Mouse (Mus musculus): ENCODE measurements around the gene Kcnh1. TPM values are rescaled to one million over a fixed set of nuclear protein-coding genes. Genes with fewer than 3 reads are reported as not detected.

Gene Kcnh1
- polyA plus RNA-seq, 1 experiment from 2014 or later, result 1.3 TPM

GRCm38 (mm10) chr1:192451722-192452121, 261.1 kb downstream of the Kcnh1 start:
- Histone ChIP-seq H3K9me3 (replicated peaks; ENCODE audit: low read length) (no peaks in the 10 kb centered on the region), H3K9ac (ENCODE audit: low read depth, low read length) (no peak overlapping the region), H3K4me2 (ENCODE audit: low read length) (no peak overlapping the region), H3K4me1 (replicated peaks; ENCODE audit: insufficient read depth, low read length) (no peaks in the 10 kb centered on the region), H3K27ac (no peak overlapping the region), H3K4me3 (replicated peaks; ENCODE audit: low read depth, low read length) (no peak overlapping the region), H3K27me3 (ENCODE audit: insufficient read depth, low read length) (no peaks in the 10 kb centered on the region), H3K36me3 (ENCODE audit: insufficient read depth, low read length) (no peaks in the 10 kb centered on the region)
- TF ChIP-seq CTCF (IDR thresholded peaks at IDR 0.05; ENCODE audit: low read depth), result no peak
- no peak for ATAC-seq (replicated peaks; ENCODE audit: low FRiP score, low read depth)
- no peak for DNase-seq (ENCODE audit: low spot score)
- 79% methylated on average over 4 of the region's 4 CpGs for WGBS

- ATAC-seq (replicated peaks; ENCODE audit: low FRiP score, low read depth) (no peak), DNase-seq (ENCODE audit: low spot score) (no peak)
- Histone ChIP-seq H3K4me2 (ENCODE audit: low read length) (no peak overlapping the region), H3K4me1 (replicated peaks; ENCODE audit: insufficient read depth, low read length) (no peaks in the 10 kb centered on the region), H3K9ac (ENCODE audit: low read depth, low read length) (no peak overlapping the region), H3K36me3 (ENCODE audit: insufficient read depth, low read length) (no peaks in the 10 kb centered on the region), H3K27me3 (ENCODE audit: insufficient read depth, low read length) (no peaks in the 10 kb centered on the region), H3K4me3 (replicated peaks; ENCODE audit: low read depth, low read length) (no peak overlapping the region), H3K9me3 (replicated peaks; ENCODE audit: low read length) (no peaks in the 10 kb centered on the region), H3K27ac (no peak overlapping the region)
- WGBS, result 28% methylated on average over 1 of the region's 1 CpGs
- no peak for TF ChIP-seq CTCF (IDR thresholded peaks at IDR 0.05; ENCODE audit: low read depth)
Observed at GRCm38 (mm10) chr1:192454501-192454900, 263.9 kb downstream of the Kcnh1 start.

GRCm38 (mm10) chr1:192454981-192455380, 264.4 kb downstream of the Kcnh1 start:
- Histone ChIP-seq H3K9me3 (replicated peaks; ENCODE audit: low read length) (no peaks in the 10 kb centered on the region), H3K36me3 (ENCODE audit: insufficient read depth, low read length) (no peaks in the 10 kb centered on the region), H3K27me3 (ENCODE audit: insufficient read depth, low read length) (no peaks in the 10 kb centered on the region), H3K27ac (no peak overlapping the region), H3K9ac (ENCODE audit: low read depth, low read length) (no peak overlapping the region), H3K4me1 (replicated peaks; ENCODE audit: insufficient read depth, low read length) (no peaks in the 10 kb centered on the region), H3K4me2 (ENCODE audit: low read length) (no peak overlapping the region), H3K4me3 (replicated peaks; ENCODE audit: low read depth, low read length) (no peak overlapping the region)
- DNase-seq (ENCODE audit: low spot score), result no peak
- WGBS, result 57% methylated on average over 4 of the region's 4 CpGs
- no peak for ATAC-seq (replicated peaks; ENCODE audit: low FRiP score, low read depth)
- no peak for TF ChIP-seq CTCF (IDR thresholded peaks at IDR 0.05; ENCODE audit: low read depth)

- no peaks in the 10 kb centered on the region for H3K9me3 ChIP-seq (replicated peaks; ENCODE audit: low read length)
- TF ChIP-seq CTCF (IDR thresholded peaks at IDR 0.05; ENCODE audit: low read depth), result no peak
- 62% methylated on average over 3 of the region's 3 CpGs for WGBS
- H3K27me3 ChIP-seq (ENCODE audit: insufficient read depth, low read length), result no peaks in the 10 kb centered on the region
- no peak overlapping the region for H3K9ac ChIP-seq (ENCODE audit: low read depth, low read length)
- H3K27ac ChIP-seq, result no peak overlapping the region
- no peak for ATAC-seq (replicated peaks; ENCODE audit: low FRiP score, low read depth)
- no peaks in the 10 kb centered on the region for H3K36me3 ChIP-seq (ENCODE audit: insufficient read depth, low read length)
- H3K4me3 ChIP-seq (replicated peaks; ENCODE audit: low read depth, low read length), result no peak overlapping the region
- DNase-seq (ENCODE audit: low spot score), result no peak
- H3K4me2 ChIP-seq (ENCODE audit: low read length), result no peak overlapping the region
- H3K4me1 ChIP-seq (replicated peaks; ENCODE audit: insufficient read depth, low read length), result no peaks in the 10 kb centered on the region
Observed at GRCm38 (mm10) chr1:192457037-192457436, 266.5 kb downstream of the Kcnh1 start.

- peak; percentile 8; the same call in 1 of the 2 replicates for TF ChIP-seq CTCF (IDR thresholded peaks at IDR 0.05; ENCODE audit: low read depth)
- ATAC-seq (replicated peaks; ENCODE audit: low FRiP score, low read depth), result no peak
- Histone ChIP-seq H3K27ac (no peak overlapping the region), H3K4me3 (replicated peaks; ENCODE audit: low read depth, low read length) (no peak overlapping the region), H3K36me3 (ENCODE audit: insufficient read depth, low read length) (no peaks in the 10 kb centered on the region), H3K9ac (ENCODE audit: low read depth, low read length) (no peak overlapping the region), H3K4me1 (replicated peaks; ENCODE audit: insufficient read depth, low read length) (no peaks in the 10 kb centered on the region), H3K4me2 (ENCODE audit: low read length) (no peak overlapping the region), H3K27me3 (ENCODE audit: insufficient read depth, low read length) (no peaks in the 10 kb centered on the region), H3K9me3 (replicated peaks; ENCODE audit: low read length) (no peaks in the 10 kb centered on the region)
- 84% methylated on average over 6 of the region's 6 CpGs for WGBS
- DNase-seq (ENCODE audit: low spot score), result peak; percentile 76
Observed at GRCm38 (mm10) chr1:192457526-192458206, 267.1 kb downstream of the Kcnh1 start.

GRCm38 (mm10) chr1:192463732-192464131, 273.2 kb downstream of the Kcnh1 start:
- Histone ChIP-seq H3K36me3 (ENCODE audit: insufficient read depth, low read length) (no peaks in the 10 kb centered on the region), H3K4me3 (replicated peaks; ENCODE audit: low read depth, low read length) (no peak overlapping the region), H3K9me3 (replicated peaks; ENCODE audit: low read length) (no peaks in the 10 kb centered on the region), H3K9ac (ENCODE audit: low read depth, low read length) (no peak overlapping the region), H3K4me1 (replicated peaks; ENCODE audit: insufficient read depth, low read length) (no peaks in the 10 kb centered on the region), H3K27ac (no peak overlapping the region), H3K27me3 (ENCODE audit: insufficient read depth, low read length) (no peaks in the 10 kb centered on the region), H3K4me2 (ENCODE audit: low read length) (no peak overlapping the region)
- DNase-seq (ENCODE audit: low spot score) (no peak), ATAC-seq (replicated peaks; ENCODE audit: low FRiP score, low read depth) (no peak)
- no peak for TF ChIP-seq CTCF (IDR thresholded peaks at IDR 0.05; ENCODE audit: low read depth)
- WGBS, result 75% methylated on average over 4 of the region's 4 CpGs

GRCm38 (mm10) chr1:192472366-192472765, 281.8 kb downstream of the Kcnh1 start:
- Histone ChIP-seq H3K9me3 (replicated peaks; ENCODE audit: low read length) (no peaks in the 10 kb centered on the region), H3K9ac (ENCODE audit: low read depth, low read length) (no peak overlapping the region), H3K4me1 (replicated peaks; ENCODE audit: insufficient read depth, low read length) (0 out of 2 replicates have a peak, but pooled peaks cover 3% of the 10 kb centered on the region), H3K4me3 (replicated peaks; ENCODE audit: low read depth, low read length) (no peak overlapping the region), H3K27ac (no peak overlapping the region), H3K4me2 (ENCODE audit: low read length) (no peak overlapping the region), H3K27me3 (ENCODE audit: insufficient read depth, low read length) (no peaks in the 10 kb centered on the region), H3K36me3 (ENCODE audit: insufficient read depth, low read length) (no peaks in the 10 kb centered on the region)
- no peak for TF ChIP-seq CTCF (IDR thresholded peaks at IDR 0.05; ENCODE audit: low read depth)
- DNase-seq (ENCODE audit: low spot score) (peak; percentile 81), ATAC-seq (replicated peaks; ENCODE audit: low FRiP score, low read depth) (no peak)
- 53% methylated on average over 4 of the region's 4 CpGs for WGBS

Measured in kidney, postnatal 0 days (tissue).